Mouse (Mus musculus): ENCODE measurements at regions not wholly inside any gene's neighbourhood (a gene's known extent, or its start where the extent isn't known, plus 50 kb on each side); places are given as distances from the start of the nearest gene placed in this dataset.

- Histone ChIP-seq H3K4me1 (ENCODE audit: insufficient read depth, low read depth, low read length) (no peaks in the 10 kb centered on the region), H3K4me3 (ENCODE audit: low read depth, low read length) (no peak overlapping the region), H3K9me3 (replicated peaks) (no peaks in the 10 kb centered on the region), H3K27me3 (ENCODE audit: insufficient read depth, low read length) (no peaks in the 10 kb centered on the region), H3K36me3 (replicated peaks) (no peaks in the 10 kb centered on the region)
- TF ChIP-seq TAL1 (conservative IDR thresholded peaks at IDR 0.05; ENCODE audit: low read depth, low read length) (no peak), GATA1 (IDR thresholded peaks at IDR 0.05; ENCODE audit: borderline replicate concordance, low read length) (no peak), POLR2AphosphoS5 (IDR thresholded peaks at IDR 0.05; ENCODE audit: insufficient replicate concordance, low read depth, low read length) (no peak), CTCF (IDR thresholded peaks at IDR 0.05; ENCODE audit: low read depth, low read length) (no peak), GATA2 (IDR thresholded peaks at IDR 0.05; ENCODE audit: borderline replicate concordance, low read depth, low read length) (no peak)
- ATAC-seq (ENCODE audit: extremely low read depth, insufficient number of reproducible peaks, low FRiP score, poor library complexity, severe bottlenecking) (no peak), DNase-seq (ENCODE audit: low spot score) (no peak)
Observed at GRCm38 (mm10) chr17:82215728-82216623, 477.8 kb upstream of the Slc8a1 start.

GRCm38 (mm10) chr17:82199981-82200380, 461.8 kb upstream of the Slc8a1 start:
- DNase-seq (ENCODE audit: low spot score) (no peak), ATAC-seq (ENCODE audit: extremely low read depth, insufficient number of reproducible peaks, low FRiP score, poor library complexity, severe bottlenecking) (no peak)
- Histone ChIP-seq H3K9me3 (replicated peaks) (no peaks in the 10 kb centered on the region), H3K36me3 (replicated peaks) (no peaks in the 10 kb centered on the region), H3K4me3 (ENCODE audit: low read depth, low read length) (no peak overlapping the region), H3K4me1 (ENCODE audit: insufficient read depth, low read depth, low read length) (no peaks in the 10 kb centered on the region), H3K27me3 (ENCODE audit: insufficient read depth, low read length) (no peaks in the 10 kb centered on the region)
- TF ChIP-seq GATA2 (IDR thresholded peaks at IDR 0.05; ENCODE audit: borderline replicate concordance, low read depth, low read length): no peak
- TF ChIP-seq POLR2AphosphoS5 (IDR thresholded peaks at IDR 0.05; ENCODE audit: insufficient replicate concordance, low read depth, low read length): no peak
- no peak for TF ChIP-seq CTCF (IDR thresholded peaks at IDR 0.05; ENCODE audit: low read depth, low read length)
- no peak for TF ChIP-seq GATA1 (IDR thresholded peaks at IDR 0.05; ENCODE audit: borderline replicate concordance, low read length)
- TF ChIP-seq TAL1 (conservative IDR thresholded peaks at IDR 0.05; ENCODE audit: low read depth, low read length): no peak

GRCm38 (mm10) chr17:82199031-82199642, 461.0 kb upstream of the Slc8a1 start:
- Histone ChIP-seq H3K27me3 (ENCODE audit: insufficient read depth, low read length) (no peaks in the 10 kb centered on the region), H3K36me3 (replicated peaks) (no peaks in the 10 kb centered on the region), H3K4me1 (ENCODE audit: insufficient read depth, low read depth, low read length) (no peaks in the 10 kb centered on the region), H3K4me3 (ENCODE audit: low read depth, low read length) (no peak overlapping the region), H3K9me3 (replicated peaks) (no peaks in the 10 kb centered on the region)
- TF ChIP-seq POLR2AphosphoS5 (IDR thresholded peaks at IDR 0.05; ENCODE audit: insufficient replicate concordance, low read depth, low read length) (no peak), TAL1 (conservative IDR thresholded peaks at IDR 0.05; ENCODE audit: low read depth, low read length) (no peak), GATA2 (IDR thresholded peaks at IDR 0.05; ENCODE audit: borderline replicate concordance, low read depth, low read length) (no peak), GATA1 (IDR thresholded peaks at IDR 0.05; ENCODE audit: borderline replicate concordance, low read length) (no peak), CTCF (IDR thresholded peaks at IDR 0.05; ENCODE audit: low read depth, low read length) (no peak)
- no peak for ATAC-seq (ENCODE audit: extremely low read depth, insufficient number of reproducible peaks, low FRiP score, poor library complexity, severe bottlenecking)
- no peak for DNase-seq (ENCODE audit: low spot score)

- DNase-seq (ENCODE audit: low spot score) (no peak), ATAC-seq (ENCODE audit: extremely low read depth, insufficient number of reproducible peaks, low FRiP score, poor library complexity, severe bottlenecking) (no peak)
- no peaks in the 10 kb centered on the region for H3K4me1 ChIP-seq (ENCODE audit: insufficient read depth, low read depth, low read length)
Observed at GRCm38 (mm10) chr17:82184261-82184660, 446.1 kb upstream of the Slc8a1 start.

GRCm38 (mm10) chr17:82171216-82171615, 433.0 kb upstream of the Slc8a1 start:
- DNase-seq (ENCODE audit: low spot score) (no peak), ATAC-seq (ENCODE audit: extremely low read depth, insufficient number of reproducible peaks, low FRiP score, poor library complexity, severe bottlenecking) (no peak)
- Histone ChIP-seq H3K9me3 (replicated peaks) (peaks cover 4% of the 10 kb centered on the region), H3K4me1 (ENCODE audit: insufficient read depth, low read depth, low read length) (no peaks in the 10 kb centered on the region), H3K27me3 (ENCODE audit: insufficient read depth, low read length) (no peaks in the 10 kb centered on the region), H3K4me3 (ENCODE audit: low read depth, low read length) (no peak overlapping the region), H3K36me3 (replicated peaks) (no peaks in the 10 kb centered on the region)
- TF ChIP-seq CTCF (IDR thresholded peaks at IDR 0.05; ENCODE audit: low read depth, low read length) (no peak), GATA1 (IDR thresholded peaks at IDR 0.05; ENCODE audit: borderline replicate concordance, low read length) (no peak), TAL1 (conservative IDR thresholded peaks at IDR 0.05; ENCODE audit: low read depth, low read length) (no peak), GATA2 (IDR thresholded peaks at IDR 0.05; ENCODE audit: borderline replicate concordance, low read depth, low read length) (no peak), POLR2AphosphoS5 (IDR thresholded peaks at IDR 0.05; ENCODE audit: insufficient replicate concordance, low read depth, low read length) (no peak)

More at GRCm38 (mm10) chr17:82184261-82184660, 446.1 kb upstream of the Slc8a1 start:
- Histone ChIP-seq H3K4me3 (ENCODE audit: low read depth, low read length) (no peak overlapping the region), H3K27me3 (ENCODE audit: insufficient read depth, low read length) (no peaks in the 10 kb centered on the region), H3K9me3 (replicated peaks) (no peaks in the 10 kb centered on the region), H3K36me3 (replicated peaks) (no peaks in the 10 kb centered on the region)
- TF ChIP-seq GATA1 (IDR thresholded peaks at IDR 0.05; ENCODE audit: borderline replicate concordance, low read length) (no peak), TAL1 (conservative IDR thresholded peaks at IDR 0.05; ENCODE audit: low read depth, low read length) (no peak), GATA2 (IDR thresholded peaks at IDR 0.05; ENCODE audit: borderline replicate concordance, low read depth, low read length) (no peak), POLR2AphosphoS5 (IDR thresholded peaks at IDR 0.05; ENCODE audit: insufficient replicate concordance, low read depth, low read length) (no peak), CTCF (IDR thresholded peaks at IDR 0.05; ENCODE audit: low read depth, low read length) (no peak)

GRCm38 (mm10) chr17:82153446-82153845, 415.3 kb upstream of the Slc8a1 start:
- Histone ChIP-seq H3K36me3 (replicated peaks) (no peaks in the 10 kb centered on the region), H3K27me3 (ENCODE audit: insufficient read depth, low read length) (no peaks in the 10 kb centered on the region), H3K4me1 (ENCODE audit: insufficient read depth, low read depth, low read length) (no peaks in the 10 kb centered on the region), H3K4me3 (ENCODE audit: low read depth, low read length) (no peak overlapping the region), H3K9me3 (replicated peaks) (peaks cover 10% of the 10 kb centered on the region)
- DNase-seq (ENCODE audit: low spot score) (no peak), ATAC-seq (ENCODE audit: extremely low read depth, insufficient number of reproducible peaks, low FRiP score, poor library complexity, severe bottlenecking) (no peak)
- TF ChIP-seq POLR2AphosphoS5 (IDR thresholded peaks at IDR 0.05; ENCODE audit: insufficient replicate concordance, low read depth, low read length) (no peak), GATA2 (IDR thresholded peaks at IDR 0.05; ENCODE audit: borderline replicate concordance, low read depth, low read length) (no peak), GATA1 (IDR thresholded peaks at IDR 0.05; ENCODE audit: borderline replicate concordance, low read length) (no peak), TAL1 (conservative IDR thresholded peaks at IDR 0.05; ENCODE audit: low read depth, low read length) (no peak), CTCF (IDR thresholded peaks at IDR 0.05; ENCODE audit: low read depth, low read length) (no peak)
